In genomic region chr1:77516203-77516991, GRCm38 (mm10) we compare ENCODE assay signal across 7 mouse cellular contexts. TPM values are rescaled to one million over a fixed set of nuclear protein-coding genes. Genes with fewer than 3 reads are reported as not detected.
DNase-seq lines count a peak whose midpoint lies in the region; ATAC-seq and TF ChIP-seq lines count a peak whose summit lies in the region.

No protein-coding gene starts in this region.

- H3K27ac ChIP-seq in embryonic facial prominence, embryonic 15.5 days (replicated peaks), result peak overlapping the region; percentile 84
- H3K27ac ChIP-seq in heart, embryonic 10.5 days, result peak overlapping the region; percentile 72
- H3K27ac ChIP-seq in kidney, embryonic 15.5 days, result peak overlapping the region; percentile 63
- H3K27ac ChIP-seq in limb, embryonic 15.5 days, result peak overlapping the region; percentile 75
- H3K27ac ChIP-seq in midbrain, postnatal 0 days (ENCODE audit: low read depth, low read length), result no peak overlapping the region

- peak; percentile 31; the same call in 1 of the 2 replicates for ATAC-seq in embryonic facial prominence, embryonic 15.5 days (ENCODE audit: insufficient number of reproducible peaks, low FRiP score, low TSS enrichment, low read depth)
- peak; percentile 63 for ATAC-seq in kidney, embryonic 15.5 days (replicated peaks; ENCODE audit: low FRiP score)
- no peak; the same call in 1 of the 2 replicates for ATAC-seq in limb, embryonic 15.5 days (ENCODE audit: insufficient number of reproducible peaks, low FRiP score, low TSS enrichment, low read depth)
- peak; percentile 52 for ATAC-seq in midbrain, postnatal 0 days (ENCODE audit: low FRiP score)

- H3K36me3 ChIP-seq in embryonic facial prominence, embryonic 15.5 days, result no peaks in the 10 kb centered on the region
- H3K36me3 ChIP-seq in heart, embryonic 10.5 days, result no peaks in the 10 kb centered on the region
- no peaks in the 10 kb centered on the region for H3K36me3 ChIP-seq in kidney, embryonic 15.5 days
- no peaks in the 10 kb centered on the region for H3K36me3 ChIP-seq in limb, embryonic 15.5 days
- no peaks in the 10 kb centered on the region for H3K36me3 ChIP-seq in midbrain, postnatal 0 days (ENCODE audit: insufficient read depth, low read length)

- H3K9ac ChIP-seq in embryonic facial prominence, embryonic 15.5 days, result peak overlapping the region; percentile 39
- H3K9ac ChIP-seq in kidney, embryonic 15.5 days, result peak overlapping the region; percentile 51
- H3K9ac ChIP-seq in limb, embryonic 15.5 days, result peak overlapping the region; percentile 47
- peak overlapping the region; percentile 51 for H3K9ac ChIP-seq in midbrain, postnatal 0 days (replicated peaks; ENCODE audit: low read length, poor library complexity, severe bottlenecking)

- peaks cover 28% of the 10 kb centered on the region for H3K4me1 ChIP-seq in embryonic facial prominence, embryonic 15.5 days
- H3K4me1 ChIP-seq in heart, embryonic 10.5 days, result peaks cover 27% of the 10 kb centered on the region
- H3K4me1 ChIP-seq in kidney, embryonic 15.5 days, result peaks cover 37% of the 10 kb centered on the region
- H3K4me1 ChIP-seq in limb, embryonic 15.5 days, result peaks cover 22% of the 10 kb centered on the region
- H3K4me1 ChIP-seq in midbrain, postnatal 0 days (ENCODE audit: insufficient read depth, low read length), result peaks cover 6% of the 10 kb centered on the region; the same call in 1 of the 2 replicates

- peak overlapping the region; percentile 87 for H3K4me2 ChIP-seq in embryonic facial prominence, embryonic 15.5 days (replicated peaks)
- H3K4me2 ChIP-seq in kidney, embryonic 15.5 days, result peak overlapping the region; percentile 98
- H3K4me2 ChIP-seq in limb, embryonic 15.5 days, result peak overlapping the region; percentile 94
- H3K4me2 ChIP-seq in midbrain, postnatal 0 days (ENCODE audit: low read depth, low read length, poor library complexity, severe bottlenecking), result peak overlapping the region; percentile 79

- no peaks in the 10 kb centered on the region for H3K27me3 ChIP-seq in embryonic facial prominence, embryonic 15.5 days
- H3K27me3 ChIP-seq in heart, embryonic 10.5 days (ENCODE audit: insufficient read depth, poor library complexity, severe bottlenecking), result peaks cover 17% of the 10 kb centered on the region
- H3K27me3 ChIP-seq in kidney, embryonic 15.5 days, result peaks cover 10% of the 10 kb centered on the region; the same call in 1 of the 2 replicates
- H3K27me3 ChIP-seq in limb, embryonic 15.5 days, result peaks cover 20% of the 10 kb centered on the region
- no peaks in the 10 kb centered on the region for H3K27me3 ChIP-seq in midbrain, postnatal 0 days (ENCODE audit: insufficient read depth, low read length)

- DNase-seq in brain, adult 2 months (ENCODE audit: low read depth, low spot score), result peak; percentile 94
- peak; percentile 93 for DNase-seq in heart, embryonic 10.5 days (ENCODE audit: low spot score)
- DNase-seq in midbrain, postnatal 0 days (ENCODE audit: low spot score), result peak; percentile 88
- peak; percentile 70 to 83 for DNase-seq in spleen, postnatal 10 days (ENCODE audit: low spot score in 2 of 2)

- H3K4me3 ChIP-seq in embryonic facial prominence, embryonic 15.5 days (replicated peaks), result peak overlapping the region; percentile 70
- peak overlapping the region; percentile 72 for H3K4me3 ChIP-seq in heart, embryonic 10.5 days
- peak overlapping the region; percentile 73 for H3K4me3 ChIP-seq in kidney, embryonic 15.5 days (replicated peaks)
- peak overlapping the region; percentile 65 for H3K4me3 ChIP-seq in limb, embryonic 15.5 days
- H3K4me3 ChIP-seq in midbrain, postnatal 0 days (ENCODE audit: low read depth, low read length), result peak overlapping the region; percentile 61

- H3K9me3 ChIP-seq in embryonic facial prominence, embryonic 15.5 days (replicated peaks), result no peaks in the 10 kb centered on the region
- H3K9me3 ChIP-seq in heart, embryonic 10.5 days, result no peaks in the 10 kb centered on the region
- H3K9me3 ChIP-seq in kidney, embryonic 15.5 days (replicated peaks), result no peaks in the 10 kb centered on the region
- H3K9me3 ChIP-seq in limb, embryonic 15.5 days, result no peaks in the 10 kb centered on the region
- no peaks in the 10 kb centered on the region for H3K9me3 ChIP-seq in midbrain, postnatal 0 days (ENCODE audit: low read length)

- under 1% methylated on average over 36 of the region's 36 CpGs for WGBS in embryonic facial prominence, embryonic 15.5 days
- 2% methylated on average over 36 of the region's 36 CpGs for WGBS in heart, embryonic 10.5 days
- 1% methylated on average over 36 of the region's 36 CpGs for WGBS in kidney, embryonic 15.5 days
- 1% methylated on average over 36 of the region's 36 CpGs for WGBS in limb, embryonic 15.5 days
- under 1% methylated on average over 36 of the region's 36 CpGs for WGBS in midbrain, postnatal 0 days

- peak; percentile 98 for TF ChIP-seq CTCF in midbrain, postnatal 0 days (IDR thresholded peaks at IDR 0.05)

RNA-seq across cellular contexts. Expression of gene Epha4, which starts 1.5 kb away (rescaled TPM):
- polyA plus RNA-seq in embryonic facial prominence, embryonic 15.5 days (2015; fragmentation: Nextera tagmentation; extraction: Ambion mirVana), result 36.8 and 38.2 TPM in 2 replicates
- polyA plus RNA-seq in heart, embryonic 10.5 days (2016; fragmentation: Nextera tagmentation; extraction: Ambion mirVana), result 6.1 and 11.5 TPM in 2 replicates
- 17.2 and 18.2 TPM in 2 replicates for polyA plus RNA-seq in kidney, embryonic 15.5 days (2015; fragmentation: Nextera tagmentation; extraction: Ambion mirVana)
- 32.3 and 39.0 TPM in 2 replicates for polyA plus RNA-seq in limb, embryonic 15.5 days (2015; fragmentation: Nextera tagmentation; extraction: Ambion mirVana)
- total RNA-seq in midbrain, postnatal 0 days (2014; rRNA removed), result 66.6 and 68.8 TPM in 2 replicates
- 23.3 and 26.6 TPM in 2 replicates for polyA plus RNA-seq in midbrain, postnatal 0 days (2015; fragmentation: Nextera tagmentation; extraction: Ambion mirVana)
